Mouse (Mus musculus) heart, embryonic 11.5 days (tissue): ENCODE results near the gene Morn1. TPM values are rescaled to one million over a fixed set of nuclear protein-coding genes. Genes with fewer than 3 reads are reported as not detected.
"Not testable (repeated sequence)": the region's sequence is repeated elsewhere in the genome, so short reads cannot be mapped to it uniquely, and the experiment has no call there.

Source experiments
- ATAC-seq: fragments of 200-750 bp; cut with Nextera tagmentation; replicated peaks from 2 replicates; pipeline ENCODE4 v1.8.0; 2017; ENCODE audit warnings: moderate library complexity; ENCODE audit not compliant: insufficient number of reproducible peaks, low FRiP score, low TSS enrichment
- H3K27ac ChIP-seq: fragments of 300-500 bp; sonication (generic); 2 replicates; pipeline ENCODE4 v1.5.1; 2014; ENCODE audit warnings: mild to moderate bottlenecking, low read depth, low read length
- H3K27me3 ChIP-seq: fragments of 300-500 bp; sonication (generic); 2 replicates; pipeline ENCODE4 v1.6.1; 2014; ENCODE audit warnings: mild to moderate bottlenecking, low read length, mixed read lengths; ENCODE audit not compliant: control insufficient read depth, insufficient read depth
- H3K36me3 ChIP-seq: fragments of 300-500 bp; sonication (generic); 2 replicates; pipeline ENCODE4 v1.6.1; 2014; ENCODE audit warnings: mild to moderate bottlenecking, low read length, moderate library complexity, mixed read lengths; ENCODE audit not compliant: control insufficient read depth, insufficient read depth
- H3K4me1 ChIP-seq: fragments of 300-500 bp; sonication (generic); 2 replicates; pipeline ENCODE4 v1.6.1; 2014; ENCODE audit warnings: low read length; ENCODE audit not compliant: control insufficient read depth, insufficient read depth
- H3K4me2 ChIP-seq: fragments of 300-500 bp; sonication (generic); 2 replicates; pipeline ENCODE4 v1.6.1; 2014; ENCODE audit warnings: mild to moderate bottlenecking, moderate library complexity
- H3K4me3 ChIP-seq: fragments of 300-500 bp; sonication (generic); 2 replicates; pipeline ENCODE4 v1.5.1; 2014; ENCODE audit warnings: low read depth, low read length
- H3K9ac ChIP-seq: fragments of 300-500 bp; sonication (generic); 2 replicates; pipeline ENCODE4 v1.6.1; 2014; ENCODE audit warnings: mild to moderate bottlenecking, low read depth, low read length, moderate library complexity
- H3K9me3 ChIP-seq: fragments of 300-500 bp; sonication (generic); replicated peaks from 2 replicates; pipeline ENCODE4 v1.6.1; 2016; ENCODE audit warnings: low read length; ENCODE audit not compliant: control insufficient read depth
- WGBS: fragments of 180-500 bp; shearing (Covaris S2); extraction: QIAGEN DNeasy Blood & Tissue Kit; methylation state at CpG from one replicate; pipeline ENCODE4 v1.1.7; 2014; ENCODE audit not compliant: insufficient replicate concordance; 5-methylcytosine and 5-hydroxymethylcytosine counted together
- polyA plus RNA-seq: library from polyadenylated mRNA; unstranded; fragments of >200 nt; fragmentation: Nextera tagmentation; extraction: Ambion mirVana; gene quantifications from 2 replicates; pipeline ENCODE4 v1.2.1, GENCODE M21; 2014

The Morn1 gene
- polyA plus RNA-seq, 1 experiment from 2014 or later = 2.9 TPM

DNA sequence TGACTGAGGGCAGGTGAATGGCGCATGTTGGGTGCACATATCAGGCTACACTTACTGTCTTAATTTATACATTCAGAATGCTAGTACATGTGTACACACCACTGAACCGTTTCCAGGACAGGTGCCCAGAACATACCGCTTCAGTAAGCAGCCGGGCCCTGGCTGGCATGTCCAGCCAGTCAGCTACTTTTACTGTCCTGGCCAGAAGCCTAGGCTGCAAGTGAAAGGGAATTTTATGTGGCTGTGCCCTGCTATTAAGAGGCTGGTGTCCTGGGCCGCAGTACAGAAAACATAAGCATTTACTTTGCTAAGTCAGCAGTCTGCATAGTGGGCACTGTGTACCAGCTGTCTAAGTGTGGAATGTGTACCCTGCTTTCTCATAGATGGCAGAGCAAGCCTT lies 15.5 kb upstream of the Morn1 start:
- Histone ChIP-seq H3K4me3 (no peak overlapping the region), H3K27ac (no peak overlapping the region), H3K36me3 (peaks cover 56% of the 10 kb centered on the region), H3K27me3 (no peaks in the 10 kb centered on the region), H3K9ac (no peak overlapping the region), H3K4me1 (peaks cover 16% of the 10 kb centered on the region), H3K9me3 (no peaks in the 10 kb centered on the region), H3K4me2 (no peak overlapping the region)
- no peak for ATAC-seq
- WGBS = 94% methylated on average over 5 of the region's 5 CpGs

DNA sequence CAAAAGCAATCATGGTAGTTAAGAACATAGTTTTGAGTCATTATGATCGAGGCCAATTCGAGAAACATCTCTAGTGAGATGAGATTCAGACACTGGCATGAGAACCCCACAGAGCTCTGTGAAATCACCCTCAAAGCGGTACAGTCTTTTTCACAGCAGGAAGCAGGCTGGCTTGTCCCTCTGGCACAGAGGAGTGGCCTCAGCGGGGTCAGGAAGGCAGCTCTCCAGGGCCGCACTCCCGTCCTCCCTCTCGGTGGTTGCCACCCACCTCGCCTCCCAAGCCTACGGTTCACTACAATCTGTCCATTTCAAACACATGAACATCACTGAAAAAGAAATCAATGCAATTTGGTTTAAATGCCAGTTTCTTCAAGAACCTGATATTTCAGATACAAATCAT lies 12.0 kb upstream of the Morn1 start:
- no peak overlapping the region for H3K9ac ChIP-seq
- H3K4me2 ChIP-seq = no peak overlapping the region
- no peaks in the 10 kb centered on the region for H3K9me3 ChIP-seq
- H3K27ac ChIP-seq = no peak overlapping the region
- ATAC-seq = no peak
- no peaks in the 10 kb centered on the region for H3K4me1 ChIP-seq
- peaks cover 62% of the 10 kb centered on the region for H3K36me3 ChIP-seq
- H3K4me3 ChIP-seq = no peak overlapping the region
- 86% methylated on average over 9 of the region's 9 CpGs for WGBS
- H3K27me3 ChIP-seq = no peaks in the 10 kb centered on the region

DNA sequence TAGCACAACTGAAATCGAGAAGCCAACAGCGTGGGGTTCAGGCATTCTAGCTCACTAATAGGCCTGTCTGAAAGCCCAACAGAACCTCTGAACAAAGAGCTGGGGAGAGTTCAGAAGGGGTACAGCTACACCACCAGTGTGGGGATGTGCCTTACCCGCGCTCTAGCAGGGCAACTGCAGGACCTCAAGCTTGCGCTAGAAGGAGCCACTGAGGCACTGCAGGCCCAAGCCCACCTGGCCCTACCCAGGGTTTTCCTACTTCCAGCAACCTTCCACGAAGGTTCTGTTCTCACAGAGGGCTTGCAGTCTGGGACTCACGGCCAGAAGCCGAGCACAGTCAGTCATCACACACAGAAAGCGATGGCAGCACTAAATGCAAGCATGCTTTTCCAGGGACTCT lies 11.2 kb upstream of the Morn1 start:
- ATAC-seq = no peak
- H3K9me3 ChIP-seq = no peaks in the 10 kb centered on the region
- no peak overlapping the region for H3K4me3 ChIP-seq
- H3K4me1 ChIP-seq = no peaks in the 10 kb centered on the region
- peaks cover 60% of the 10 kb centered on the region for H3K36me3 ChIP-seq
- 84% methylated on average over 9 of the region's 9 CpGs for WGBS
- H3K4me2 ChIP-seq = no peak overlapping the region
- H3K27me3 ChIP-seq = no peaks in the 10 kb centered on the region
- no peak overlapping the region for H3K27ac ChIP-seq
- no peak overlapping the region for H3K9ac ChIP-seq

DNA sequence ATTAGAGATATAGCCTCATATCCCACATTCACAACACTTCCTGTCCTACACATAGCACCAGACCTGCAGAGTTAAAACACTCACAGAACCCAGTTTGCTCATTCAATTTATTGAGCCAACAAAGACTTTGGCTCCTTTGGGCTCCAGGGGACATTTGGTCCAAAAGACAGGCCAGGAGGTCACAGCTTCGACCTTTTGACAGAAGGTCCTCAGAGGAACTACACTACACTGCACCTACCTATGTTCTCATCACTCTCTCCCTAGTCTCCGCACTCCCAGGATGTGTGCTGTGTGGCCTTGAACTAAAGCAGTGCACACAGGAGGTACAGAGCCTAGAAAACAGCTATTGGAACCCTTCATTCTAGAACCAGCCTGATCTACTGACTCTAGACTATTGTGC lies 10.6 kb upstream of the Morn1 start:
- 89% methylated on average over 2 of the region's 2 CpGs for WGBS
- Histone ChIP-seq H3K27me3 (no peaks in the 10 kb centered on the region), H3K36me3 (peaks cover 59% of the 10 kb centered on the region), H3K4me2 (no peak overlapping the region), H3K4me1 (no peaks in the 10 kb centered on the region), H3K9me3 (no peaks in the 10 kb centered on the region), H3K9ac (no peak overlapping the region), H3K27ac (no peak overlapping the region), H3K4me3 (no peak overlapping the region)
- no peak for ATAC-seq

DNA sequence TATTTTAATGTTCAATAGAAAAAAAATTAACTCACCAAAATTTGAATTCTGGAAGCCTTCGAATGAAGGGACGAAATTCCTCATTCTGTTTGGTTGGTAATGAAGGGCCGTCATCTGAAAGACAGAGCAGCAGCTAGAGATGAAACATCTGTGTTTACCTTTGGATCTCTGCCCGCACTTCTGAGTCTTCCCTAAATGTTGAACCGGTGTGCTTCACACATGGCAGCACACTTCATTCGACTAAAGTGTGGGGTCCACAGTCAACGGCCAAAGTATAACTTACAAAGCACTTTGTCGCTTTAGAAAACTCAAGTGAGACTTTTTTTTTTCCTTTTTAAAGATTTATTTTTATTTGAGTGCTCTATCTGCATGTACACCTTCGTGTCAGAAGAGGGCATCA lies 9.7 kb upstream of the Morn1 start:
- ATAC-seq = no peak
- WGBS = 84% methylated on average over 9 of the region's 9 CpGs
- H3K36me3 ChIP-seq = peaks cover 55% of the 10 kb centered on the region
- H3K4me2 ChIP-seq = no peak overlapping the region
- H3K9me3 ChIP-seq = no peaks in the 10 kb centered on the region
- no peak overlapping the region for H3K9ac ChIP-seq
- H3K27me3 ChIP-seq = no peaks in the 10 kb centered on the region
- H3K4me3 ChIP-seq = no peak overlapping the region
- H3K4me1 ChIP-seq = no peaks in the 10 kb centered on the region
- H3K27ac ChIP-seq = no peak overlapping the region

DNA sequence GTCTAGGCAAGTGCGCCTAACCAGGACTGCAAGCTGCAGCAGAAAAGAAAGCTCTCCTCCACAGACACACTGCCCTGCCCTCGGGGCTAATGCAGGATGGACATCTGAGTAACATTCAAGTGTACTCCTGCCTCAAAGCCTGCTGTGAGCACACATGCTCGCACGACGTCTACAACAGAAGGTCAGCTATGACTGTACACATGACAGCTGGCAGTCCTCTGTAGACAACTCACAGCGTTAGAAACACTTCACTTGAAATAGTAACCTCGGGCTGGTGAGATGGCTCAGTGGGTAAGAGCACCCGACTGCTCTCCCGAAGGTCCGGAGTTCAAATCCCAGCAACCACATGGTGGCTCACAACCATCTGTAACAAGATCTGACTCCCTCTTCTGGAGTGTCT lies 7.6 kb upstream of the Morn1 start:
- WGBS = 82% methylated on average over 10 of the region's 10 CpGs
- not testable (repeated sequence) for H3K9ac ChIP-seq
- peaks cover 39% of the 10 kb centered on the region for H3K36me3 ChIP-seq

DNA sequence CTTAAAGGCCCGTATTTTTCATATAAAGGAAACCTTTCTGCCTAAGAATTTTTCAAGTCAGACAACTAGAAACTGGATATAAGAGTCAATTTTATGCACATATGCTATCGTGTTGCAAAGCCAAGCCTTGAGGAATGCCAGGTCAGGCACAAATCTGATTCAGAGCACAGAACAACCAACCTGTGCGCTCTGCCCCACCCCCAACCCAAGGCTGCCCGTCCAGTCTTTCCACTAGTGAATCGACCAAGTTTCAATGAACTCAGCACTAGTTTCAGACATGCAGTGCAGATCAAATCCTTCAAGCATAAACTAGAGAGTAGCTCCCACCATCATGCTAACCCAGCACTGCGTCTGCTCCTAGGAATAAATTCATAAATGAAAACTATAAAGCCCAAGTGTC lies 6.7 kb upstream of the Morn1 start:
- no peak for ATAC-seq
- H3K9me3 ChIP-seq = no peaks in the 10 kb centered on the region
- 93% methylated on average over 6 of the region's 6 CpGs for WGBS
- H3K4me2 ChIP-seq = no peak overlapping the region
- H3K27ac ChIP-seq = no peak overlapping the region
- no peak overlapping the region for H3K9ac ChIP-seq
- no peak overlapping the region for H3K4me3 ChIP-seq
- H3K27me3 ChIP-seq = no peaks in the 10 kb centered on the region
- H3K4me1 ChIP-seq = peaks cover 9% of the 10 kb centered on the region; the same call in 1 of the 2 replicates
- peaks cover 36% of the 10 kb centered on the region for H3K36me3 ChIP-seq

More for the DNA sequence above, 7.6 kb upstream of the Morn1 start:
- not testable (repeated sequence) for ATAC-seq, H3K4me2 ChIP-seq, H3K27me3 ChIP-seq, H3K4me3 ChIP-seq, H3K4me1 ChIP-seq, H3K27ac ChIP-seq, H3K9me3 ChIP-seq

DNA sequence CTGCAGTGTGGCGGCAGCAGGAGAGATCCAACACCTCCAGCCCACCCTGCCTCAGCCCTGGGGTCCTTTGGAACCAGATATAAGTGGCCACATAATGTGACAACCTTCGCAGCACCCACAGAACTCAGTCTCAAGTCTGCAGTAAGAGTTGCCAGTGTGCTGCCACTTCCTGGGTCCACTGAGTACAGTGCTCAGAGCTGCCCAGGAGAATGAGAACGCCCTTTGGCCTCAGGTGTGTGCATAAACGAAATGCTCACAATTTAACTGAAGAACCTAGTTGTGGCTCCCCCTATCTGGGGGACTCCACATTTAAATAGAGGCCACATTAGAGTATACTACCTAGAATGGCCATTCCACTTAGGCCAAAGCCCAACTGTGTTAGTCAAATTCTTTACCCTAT lies 2.8 kb upstream of the Morn1 start:
- H3K4me3 ChIP-seq = no peak overlapping the region

DNA sequence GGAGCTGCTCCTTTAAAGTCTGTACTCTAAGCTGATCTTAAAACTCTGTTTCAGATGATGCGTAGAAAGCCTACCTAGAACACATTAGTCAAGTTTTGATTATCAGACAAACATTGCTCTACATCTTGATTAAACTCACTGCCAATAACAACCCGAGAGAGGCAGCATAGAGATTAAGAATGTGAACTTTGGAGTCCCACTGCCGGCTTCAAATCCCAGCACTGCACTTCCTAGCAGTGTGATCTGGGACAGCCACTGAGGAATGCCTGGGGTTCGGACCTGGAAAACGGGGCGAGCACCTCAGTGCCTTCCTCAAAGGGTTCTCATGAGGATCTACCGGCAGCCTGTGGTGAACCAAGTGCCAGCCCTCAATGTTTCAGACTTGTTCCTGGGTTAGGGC lies 2.0 kb upstream of the Morn1 start:
- Histone ChIP-seq H3K27me3 (no peaks in the 10 kb centered on the region), H3K9me3 (no peaks in the 10 kb centered on the region), H3K4me2 (peak overlapping the region; percentile 73), H3K4me3 (0 out of 2 replicates have a peak overlapping the region, but pooled peaks have one; percentile 88), H3K27ac (no peak overlapping the region), H3K36me3 (peaks cover 14% of the 10 kb centered on the region), H3K9ac (peak overlapping the region; percentile 97; the same call in 1 of the 2 replicates), H3K4me1 (peaks cover 23% of the 10 kb centered on the region)
- no peak for ATAC-seq
- WGBS = 85% methylated on average over 7 of the region's 7 CpGs

More for the DNA sequence above, 2.8 kb upstream of the Morn1 start:
- Histone ChIP-seq H3K27ac (no peak overlapping the region), H3K27me3 (no peaks in the 10 kb centered on the region), H3K36me3 (peaks cover 16% of the 10 kb centered on the region), H3K9ac (no peak overlapping the region), H3K4me2 (no peak overlapping the region), H3K9me3 (no peaks in the 10 kb centered on the region), H3K4me1 (peaks cover 23% of the 10 kb centered on the region)
- ATAC-seq = no peak
- 87% methylated on average over 4 of the region's 4 CpGs for WGBS
